Mouse (Mus musculus) heart, adult 9 months (tissue): ENCODE measurements around the gene Rab44.

Experiments used
- DNase-seq, 2 experiments: peaks; one replicate each; pipeline ENCODE4 v3.0.0; 2022; ENCODE audit warnings: low spot score in 2 of 2

The Rab44 gene

GRCm38 (mm10) chr17:29167371-29167770 lies 53.4 kb downstream of the Rab44 start:
- no peak for DNase-seq

GRCm38 (mm10) chr17:29168438-29168837 lies 54.5 kb downstream of the Rab44 start:
- DNase-seq, result no peak

GRCm38 (mm10) chr17:29168996-29169601 lies 55.2 kb downstream of the Rab44 start:
- DNase-seq, result no peak

- DNase-seq, result no peak
Measured at GRCm38 (mm10) chr17:29170431-29171000, 56.6 kb downstream of the Rab44 start.

- DNase-seq, result peak; percentile 69 to 82
Measured at GRCm38 (mm10) chr17:29171001-29171772, 57.2 kb downstream of the Rab44 start.

- DNase-seq, result peak in 1 of 2 experiments; percentile 36
Measured at GRCm38 (mm10) chr17:29172062-29172461, 58.1 kb downstream of the Rab44 start.

GRCm38 (mm10) chr17:29173165-29173564 lies 59.2 kb downstream of the Rab44 start:
- no peak for DNase-seq

GRCm38 (mm10) chr17:29175693-29176092 lies 61.7 kb downstream of the Rab44 start:
- DNase-seq, result no peak

- peak in 1 of 2 experiments; percentile 37 for DNase-seq
Measured at GRCm38 (mm10) chr17:29176391-29177267, 62.7 kb downstream of the Rab44 start.

GRCm38 (mm10) chr17:29178503-29179059 lies 64.6 kb downstream of the Rab44 start:
- DNase-seq, result no peak

GRCm38 (mm10) chr17:29179917-29180316 lies 66.0 kb downstream of the Rab44 start:
- DNase-seq, result no peak

GRCm38 (mm10) chr17:29180406-29181127 lies 66.6 kb downstream of the Rab44 start:
- DNase-seq, result no peak

GRCm38 (mm10) chr17:29181751-29182150 lies 67.8 kb downstream of the Rab44 start:
- no peak for DNase-seq

GRCm38 (mm10) chr17:29183162-29183561 lies 69.2 kb downstream of the Rab44 start:
- DNase-seq, result no peak

- no peak for DNase-seq
Measured at GRCm38 (mm10) chr17:29185376-29186046, 71.6 kb downstream of the Rab44 start.

- DNase-seq, result no peak
Measured at GRCm38 (mm10) chr17:29186989-29187859, 73.3 kb downstream of the Rab44 start.

GRCm38 (mm10) chr17:29188989-29189388 lies 75.0 kb downstream of the Rab44 start:
- DNase-seq, result no peak

- no peak for DNase-seq
Measured at GRCm38 (mm10) chr17:29195579-29195978, 81.6 kb downstream of the Rab44 start.
